Mouse (Mus musculus): ENCODE measurements at regions not wholly inside any gene's neighbourhood (a gene's known extent, or its start where the extent isn't known, plus 50 kb on each side); places are given as distances from the start of the nearest gene placed in this dataset.
"Not testable (repeated sequence)": the region's sequence is repeated elsewhere in the genome, so short reads cannot be mapped to it uniquely, and the experiment has no call there.

GRCm38 (mm10) chr13:41960960-41961359 lies 90.9 kb upstream of the Hivep1 start:
- not testable (repeated sequence) for TF ChIP-seq CHD1 (IDR thresholded peaks at IDR 0.05; ENCODE audit: low read depth, low read length); ELF1 (IDR thresholded peaks at IDR 0.05; ENCODE audit: low read depth, low read length); TCF12 (IDR thresholded peaks at IDR 0.05; ENCODE audit: low read depth, low read length); SIN3A (IDR thresholded peaks at IDR 0.05; ENCODE audit: low read length)
